ENCODE assay signal across 14 mouse cellular contexts in genomic region chr11:92084766-92085165, GRCm38 (mm10).
DNase-seq lines count a peak whose midpoint lies in the region.
"Had no signal": no experiment of that assay in that cellular context is flagged by ENCODE, and none has a peak within 500 bp of the region (broad histone marks: within the 10 kb centered on the region; RNA-seq: fewer than 3 reads in every experiment).

No protein-coding gene starts in this region.

- DNase-seq in frontal cortex, adult 2 months (ENCODE audit: extremely low spot score in 1 of 2, low spot score in 1 of 2) = peak; percentile 5 to 17
- no peak for DNase-seq in frontal cortex, postnatal 10 days (ENCODE audit: low spot score in 2 of 2)
- peak; percentile 36 for DNase-seq in brain, adult 2 months (ENCODE audit: low read depth, low spot score)
- peak; percentile 22 for DNase-seq in telencephalon, adult 2 months (ENCODE audit: low read depth, low spot score)
- no peak for DNase-seq in spleen, postnatal 4 days (ENCODE audit: low spot score in 2 of 2)
- DNase-seq: adrenal gland, adult 2 months; adrenal gland, postnatal 10 days; adrenal gland, postnatal 25 days; cerebellum, adult 11-12 months; cerebellum, adult 2 months; cerebellum, adult 9-10 months; cerebellum, postnatal 10 days; cerebellum, postnatal 25 days; forebrain, postnatal 0 days had no signal

Comparison
In these comparisons a context has a peak if more than half of its experiments do, and no peak if none do; other contexts are left out.
1. DNase-seq: peak in frontal cortex, adult 2 months (2 of 2), brain, adult 2 months (single experiment) and telencephalon, adult 2 months (single experiment); none in frontal cortex, postnatal 10 days (0 of 2) and spleen, postnatal 4 days (0 of 2).